Mouse (Mus musculus) hindbrain, postnatal 0 days (tissue): ENCODE data around the gene Aloxe3. TPM values are rescaled to one million over a fixed set of nuclear protein-coding genes. Genes with fewer than 3 reads are reported as not detected.
A peak's percentile ranks its signal among the peaks of the same experiment; 100 is the strongest.

Source experiments
- ATAC-seq: fragments of 200-750 bp; cut with Nextera tagmentation; 2 replicates; pipeline ENCODE4 v1.8.0; 2017; ENCODE audit warnings: mild to moderate bottlenecking, moderate TSS enrichment, moderate library complexity
- DNase-seq: peaks from one replicate; pipeline ENCODE4 v3.0.0-alpha.2; 2015; ENCODE audit warnings: low spot score
- H3K27ac ChIP-seq: fragments of 300-500 bp; sonication (generic); 2 replicates; pipeline ENCODE4 v1.5.1; 2014; ENCODE audit warnings: mild to moderate bottlenecking
- H3K27me3 ChIP-seq: fragments of 300-500 bp; sonication (generic); 2 replicates; pipeline ENCODE4 v1.6.1; 2014; ENCODE audit warnings: low read length, mixed read lengths; ENCODE audit not compliant: insufficient read depth
- H3K36me3 ChIP-seq: fragments of 300-500 bp; sonication (generic); 2 replicates; pipeline ENCODE4 v1.6.1; 2014; ENCODE audit warnings: low read length, mixed read lengths; ENCODE audit not compliant: insufficient read depth
- H3K4me1 ChIP-seq: fragments of 300-500 bp; sonication (generic); 2 replicates; pipeline ENCODE4 v1.6.1; 2014; ENCODE audit warnings: antibody characterized with exemption, low read length, mixed read lengths; ENCODE audit not compliant: insufficient read depth
- H3K4me2 ChIP-seq: fragments of 300-500 bp; sonication (generic); 2 replicates; pipeline ENCODE4 v1.6.1; 2014; ENCODE audit warnings: low read depth, mild to moderate bottlenecking, low read length, moderate library complexity, mixed read lengths
- H3K4me3 ChIP-seq: fragments of 300-500 bp; sonication (generic); 2 replicates; pipeline ENCODE4 v1.5.1; 2014; ENCODE audit warnings: low read length
- H3K9ac ChIP-seq: fragments of 300-500 bp; sonication (generic); replicated peaks from 2 replicates; pipeline ENCODE4 v1.6.1; 2014; ENCODE audit warnings: mild to moderate bottlenecking, low read length, moderate library complexity, mixed read lengths
- H3K9me3 ChIP-seq: fragments of 300-500 bp; sonication (generic); 2 replicates; pipeline ENCODE4 v1.6.1; 2016; ENCODE audit warnings: low read length, mixed read lengths
- CTCF ChIP-seq: IDR thresholded peaks from 2 replicates; pipeline ENCODE4 v1.5.1; 2016; ENCODE audit warnings: antibody characterized with exemption, control low read depth, low read depth
- WGBS: fragments of 180-500 bp; shearing (Covaris S2); extraction: QIAGEN DNeasy Blood & Tissue Kit; methylation state at CpG from one replicate; pipeline ENCODE4 v1.1.7; 2014; 5-methylcytosine and 5-hydroxymethylcytosine counted together
- polyA plus RNA-seq: library from polyadenylated mRNA; unstranded; fragments of >200 nt; fragmentation: Nextera tagmentation; extraction: Ambion mirVana; gene quantifications from 2 replicates; pipeline ENCODE4 v1.2.1, GENCODE M21; 2015
- total RNA-seq: library from RNA; depleted of rRNA; stranded (reverse); fragments of >200 nt; gene quantifications from 2 replicates; pipeline ENCODE4 v1.2.3, GENCODE M21; 2014

Gene Aloxe3
- total and polyA plus RNA-seq, 2 experiments from 2014 or later = 12.5 to 13.0 TPM

DNA sequence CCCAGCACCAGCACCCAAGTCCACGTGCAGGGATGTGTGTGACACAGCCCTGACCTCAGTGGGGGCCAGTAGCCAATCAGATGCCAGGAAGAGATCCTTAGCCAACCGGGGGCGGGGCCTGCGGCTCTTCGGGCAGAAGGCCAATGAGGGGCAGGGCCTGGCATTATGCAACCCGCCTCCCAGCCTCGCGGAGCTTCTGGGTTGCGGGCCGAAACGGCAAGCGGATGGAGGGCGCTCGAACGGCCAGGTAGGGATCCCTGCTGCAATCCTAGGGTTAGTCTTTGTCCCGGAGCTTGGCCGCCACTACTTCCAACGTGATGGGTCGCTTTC is 27.0 kb upstream of the Aloxe3 start:
- Histone ChIP-seq H3K4me3 (peak overlapping the region; percentile 61), H3K4me2 (peak overlapping the region; percentile 98), H3K36me3 (peaks cover 32% of the 10 kb centered on the region), H3K27me3 (no peaks in the 10 kb centered on the region), H3K9me3 (no peaks in the 10 kb centered on the region), H3K4me1 (peaks cover 32% of the 10 kb centered on the region), H3K9ac (peak overlapping the region; percentile 77), H3K27ac (peak overlapping the region; percentile 96)
- TF ChIP-seq CTCF = no peak
- 0% methylated on average over 19 of the region's 19 CpGs for WGBS
- DNase-seq (peak; percentile 96), ATAC-seq (peak; percentile 6)

DNA sequence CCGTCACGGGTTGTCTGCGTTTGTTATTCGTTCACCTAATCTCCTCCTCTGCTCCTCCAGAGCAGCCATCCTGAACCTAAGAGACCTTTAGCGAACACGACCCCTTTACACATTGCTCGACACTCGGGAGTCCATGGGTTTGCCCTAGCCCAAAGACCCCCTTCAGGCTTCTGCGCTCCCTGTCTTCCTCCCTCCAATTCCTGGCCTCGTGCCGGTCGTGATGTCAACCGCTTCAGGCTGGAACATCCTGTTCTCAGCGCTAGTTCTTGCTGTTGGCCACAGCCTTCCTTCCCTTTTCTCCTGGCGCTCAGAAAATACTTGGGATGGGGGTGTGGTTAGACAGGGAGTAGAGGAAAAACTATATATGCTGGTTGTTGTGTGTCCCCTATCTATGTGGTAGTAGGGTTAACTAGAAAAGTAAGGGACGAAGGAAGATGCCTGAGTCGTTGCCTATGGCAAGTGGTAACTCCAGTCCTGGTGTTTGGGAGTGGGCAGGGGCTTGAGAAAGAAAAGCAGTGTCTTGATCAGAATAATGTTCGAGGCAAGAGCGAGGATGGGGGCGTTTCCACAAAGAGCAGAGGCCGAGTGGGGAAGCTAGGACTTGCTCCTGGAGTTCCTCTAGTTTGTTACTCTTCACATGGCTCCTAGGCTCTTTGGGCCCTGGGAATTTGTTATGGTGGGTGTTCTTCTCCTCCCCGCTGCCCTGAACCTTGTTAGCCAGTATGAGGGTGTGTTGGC is 26.4 kb upstream of the Aloxe3 start:
- peak overlapping the region; percentile 77 for H3K9ac ChIP-seq
- H3K27me3 ChIP-seq = no peaks in the 10 kb centered on the region
- TF ChIP-seq CTCF = no peak
- 2% methylated on average over 22 of the region's 22 CpGs for WGBS
- peaks cover 32% of the 10 kb centered on the region for H3K4me1 ChIP-seq
- DNase-seq = peak; percentile 80
- peaks cover 38% of the 10 kb centered on the region for H3K36me3 ChIP-seq
- no peak for ATAC-seq
- H3K4me3 ChIP-seq = peak overlapping the region; percentile 61
- peak overlapping the region; percentile 96 for H3K27ac ChIP-seq
- H3K4me2 ChIP-seq = peak overlapping the region; percentile 98
- no peaks in the 10 kb centered on the region for H3K9me3 ChIP-seq

DNA sequence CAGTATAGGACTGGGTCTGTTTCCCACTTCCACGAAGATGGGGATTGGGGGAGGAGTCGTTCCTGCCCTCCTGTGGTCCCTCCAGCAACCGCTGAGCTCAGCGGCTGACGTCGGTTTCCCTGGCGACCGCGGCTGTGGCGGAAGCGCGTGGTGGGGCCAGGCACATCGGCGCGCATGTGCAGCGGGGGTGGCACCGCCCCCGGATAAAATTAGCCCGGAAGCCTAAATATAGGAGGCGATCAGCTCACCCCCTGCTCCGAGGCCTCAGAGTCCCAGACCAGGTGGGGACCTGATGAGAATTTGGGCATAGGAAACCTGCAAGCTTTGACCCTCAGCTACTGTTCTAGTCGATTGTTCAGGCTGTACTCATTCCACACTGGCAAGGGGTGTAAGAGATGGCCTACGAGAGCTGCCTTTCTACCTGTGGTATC is 25.8 kb upstream of the Aloxe3 start:
- peak; percentile 93 for DNase-seq
- Histone ChIP-seq H3K36me3 (peaks cover 44% of the 10 kb centered on the region), H3K27me3 (no peaks in the 10 kb centered on the region), H3K4me1 (peaks cover 32% of the 10 kb centered on the region), H3K9me3 (no peaks in the 10 kb centered on the region), H3K4me2 (peak overlapping the region; percentile 98), H3K9ac (peak overlapping the region; percentile 77), H3K4me3 (peak overlapping the region; percentile 61), H3K27ac (peak overlapping the region; percentile 96)
- peak; percentile 21; the same call in 1 of the 2 replicates for ATAC-seq
- WGBS = under 1% methylated on average over 23 of the region's 23 CpGs
- peak; percentile 14 for TF ChIP-seq CTCF

DNA sequence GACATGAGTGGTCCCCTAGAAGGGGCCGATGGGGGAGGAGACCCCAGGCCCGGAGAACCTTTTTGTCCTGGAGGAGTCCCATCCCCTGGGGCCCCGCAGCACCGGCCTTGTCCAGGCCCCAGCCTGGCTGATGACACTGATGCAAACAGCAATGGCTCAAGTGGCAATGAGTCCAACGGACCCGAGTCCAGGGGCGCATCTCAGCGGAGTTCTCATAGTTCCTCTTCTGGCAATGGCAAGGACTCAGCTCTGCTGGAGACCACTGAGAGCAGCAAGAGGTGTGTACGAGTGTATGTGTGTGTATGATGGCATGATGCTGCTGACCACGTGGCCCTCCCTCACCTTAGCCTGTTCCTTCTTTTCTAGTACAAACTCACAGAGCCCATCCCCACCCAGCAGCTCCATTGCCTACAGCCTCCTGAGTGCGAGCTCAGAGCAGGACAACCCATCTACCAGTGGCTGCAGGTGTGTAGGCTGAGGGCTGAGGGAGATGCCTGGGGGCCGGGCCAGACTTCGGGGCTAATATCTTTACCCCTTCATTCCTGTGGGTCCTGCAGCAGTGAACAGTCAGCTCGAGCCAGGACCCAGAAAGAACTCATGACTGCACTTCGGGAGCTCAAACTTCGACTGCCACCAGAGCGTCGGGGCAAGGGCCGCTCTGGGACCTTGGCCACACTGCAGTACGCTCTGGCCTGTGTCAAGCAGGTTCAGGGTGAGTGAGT is 24.9 kb upstream of the Aloxe3 start:
- Histone ChIP-seq H3K4me1 (peaks cover 27% of the 10 kb centered on the region; the same call in 1 of the 2 replicates), H3K27ac (no peak overlapping the region; the same call in 1 of the 2 replicates), H3K36me3 (peaks cover 52% of the 10 kb centered on the region), H3K9me3 (no peaks in the 10 kb centered on the region), H3K4me3 (peak overlapping the region; percentile 61), H3K27me3 (no peaks in the 10 kb centered on the region), H3K9ac (peak overlapping the region; percentile 77; the same call in 1 of the 2 replicates), H3K4me2 (peak overlapping the region; percentile 98)
- WGBS = 89% methylated on average over 20 of the region's 20 CpGs
- TF ChIP-seq CTCF = no peak
- no peak for DNase-seq
- ATAC-seq = no peak

DNA sequence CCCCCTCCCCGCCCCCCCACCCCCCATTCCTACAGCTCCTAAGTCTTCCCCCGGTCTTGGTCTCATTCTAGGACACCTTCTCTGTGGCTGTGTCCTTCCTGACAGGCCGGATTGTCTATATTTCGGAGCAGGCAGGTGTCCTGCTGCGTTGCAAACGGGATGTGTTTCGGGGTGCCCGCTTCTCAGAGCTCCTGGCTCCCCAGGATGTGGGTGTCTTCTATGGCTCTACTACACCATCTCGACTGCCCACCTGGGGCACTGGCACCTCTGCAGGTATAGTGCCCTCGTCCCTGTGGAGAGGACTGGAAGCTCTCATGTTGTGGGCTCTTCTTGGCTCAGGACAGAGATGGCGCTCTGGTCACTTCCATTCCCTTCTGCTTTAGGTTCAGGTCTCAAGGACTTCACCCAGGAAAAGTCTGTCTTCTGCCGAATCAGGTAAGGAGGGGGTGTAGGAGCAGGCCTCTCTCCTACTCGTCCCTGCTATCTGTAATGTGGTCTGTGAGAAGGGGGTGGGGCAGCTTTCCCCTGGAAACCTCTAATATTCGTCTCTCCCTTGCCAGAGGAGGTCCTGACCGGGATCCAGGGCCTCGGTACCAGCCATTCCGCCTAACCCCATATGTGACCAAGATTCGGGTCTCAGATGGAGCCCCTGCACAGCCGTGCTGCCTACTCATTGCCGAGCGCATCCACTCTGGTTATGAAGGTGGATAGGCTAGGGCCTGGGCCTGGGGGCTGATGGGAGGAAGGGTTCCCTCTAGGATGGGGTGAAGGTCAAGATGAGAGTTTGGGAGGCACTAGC is 23.9 kb upstream of the Aloxe3 start:
- Histone ChIP-seq H3K27me3 (no peaks in the 10 kb centered on the region), H3K9ac (no peak overlapping the region), H3K4me3 (no peak overlapping the region), H3K4me1 (peaks cover 24% of the 10 kb centered on the region; the same call in 1 of the 2 replicates), H3K9me3 (no peaks in the 10 kb centered on the region), H3K27ac (no peak overlapping the region), H3K36me3 (peaks cover 62% of the 10 kb centered on the region), H3K4me2 (no peak overlapping the region)
- TF ChIP-seq CTCF = no peak
- no peak for DNase-seq
- ATAC-seq = no peak
- 90% methylated on average over 21 of the region's 21 CpGs for WGBS

DNA sequence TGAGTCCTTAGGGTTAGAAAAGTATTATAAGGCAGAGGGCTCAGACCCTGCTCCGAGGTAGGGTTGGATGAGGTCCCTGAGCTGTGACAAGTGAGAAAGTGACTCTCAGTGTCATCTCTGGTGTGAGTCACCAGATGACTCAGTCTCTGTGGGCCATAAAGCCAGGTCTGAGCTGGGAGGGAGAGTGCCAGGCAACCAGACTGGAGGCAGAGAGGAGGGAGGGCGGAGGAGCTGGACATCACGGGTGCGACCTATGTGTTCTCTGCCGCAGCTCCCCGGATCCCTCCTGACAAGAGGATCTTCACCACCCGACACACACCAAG is 23.3 kb upstream of the Aloxe3 start:
- no peak for TF ChIP-seq CTCF
- ATAC-seq = no peak
- peaks cover 67% of the 10 kb centered on the region for H3K36me3 ChIP-seq
- H3K4me1 ChIP-seq = peaks cover 23% of the 10 kb centered on the region; the same call in 1 of the 2 replicates
- DNase-seq = no peak
- H3K27ac ChIP-seq = no peak overlapping the region
- no peaks in the 10 kb centered on the region for H3K27me3 ChIP-seq
- H3K4me3 ChIP-seq = no peak overlapping the region
- no peak overlapping the region for H3K9ac ChIP-seq
- H3K4me2 ChIP-seq = no peak overlapping the region
- WGBS = 86% methylated on average over 7 of the region's 7 CpGs
- no peaks in the 10 kb centered on the region for H3K9me3 ChIP-seq
